Mouse (Mus musculus): Measurements from ENCODE around the gene Armh4.

DNA sequence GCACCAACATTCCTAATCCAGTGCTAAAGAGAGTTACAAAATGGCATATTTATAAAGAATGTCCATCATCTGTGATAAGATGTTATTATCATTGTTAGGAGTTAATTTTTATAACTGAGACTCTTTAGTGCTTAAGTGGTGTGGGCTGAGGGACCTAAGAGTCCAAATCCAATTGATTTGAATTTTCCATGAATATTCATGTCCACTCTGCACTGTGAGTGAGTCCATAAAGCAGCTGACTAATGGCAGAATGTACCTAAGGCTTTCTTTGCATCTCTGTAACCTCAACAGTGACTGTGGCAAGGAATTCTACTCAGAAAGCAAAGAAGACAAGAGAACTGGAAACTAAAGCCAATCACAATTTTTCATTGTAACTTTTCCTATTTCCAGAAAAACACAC, 30.6 kb downstream of the Armh4 start:
- TF ChIP-seq CTCF (IDR thresholded peaks at IDR 0.05; ENCODE audit: borderline replicate concordance, insufficient read depth, low read length) (no peak), POLR2A (IDR thresholded peaks at IDR 0.05; ENCODE audit: low read depth, low read length) (no peak)

Measured in embryonic fibroblast, embryonic 13.5 days (primary cell).